Mouse (Mus musculus): ENCODE data around the gene C2cd4c. TPM values are rescaled to one million over a fixed set of nuclear protein-coding genes. Genes with fewer than 3 reads are reported as not detected.

The C2cd4c gene
- polyA plus RNA-seq, 1 experiment from 2014 or later: not detected

DNA sequence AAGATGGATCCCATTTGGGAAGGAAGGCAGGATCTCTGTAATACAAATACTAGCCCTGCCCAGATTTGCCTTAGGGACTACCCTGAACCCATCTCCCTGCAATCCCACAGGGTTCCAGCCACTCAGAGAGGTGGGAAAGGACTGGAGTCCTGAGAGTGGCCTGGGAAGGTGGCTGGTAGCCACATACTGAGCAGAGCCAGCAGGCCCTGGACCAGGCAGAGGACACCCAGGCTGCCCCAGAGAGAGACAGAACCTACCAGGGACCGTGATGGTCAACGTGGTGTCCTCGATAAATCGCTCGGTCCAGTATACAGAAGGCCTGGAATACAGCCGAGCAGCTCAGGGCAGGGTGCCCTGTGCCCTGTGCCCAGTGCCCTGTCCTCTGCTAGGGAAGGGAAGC, 28.7 kb downstream of the C2cd4c start:
- no peaks in the 10 kb centered on the region for H3K9me3 ChIP-seq
- H3K4me2 ChIP-seq (replicated peaks): no peak overlapping the region
- H3K4me3 ChIP-seq: no peak overlapping the region
- no peaks in the 10 kb centered on the region for H3K36me3 ChIP-seq
- no peak overlapping the region for H3K27ac ChIP-seq
- no peak for ATAC-seq (ENCODE audit: low FRiP score, low read depth)
- 88% methylated on average over 6 of the region's 6 CpGs for WGBS
- H3K4me1 ChIP-seq: no peaks in the 10 kb centered on the region
- no peak overlapping the region for H3K9ac ChIP-seq
- no peaks in the 10 kb centered on the region for H3K27me3 ChIP-seq (replicated peaks)

DNA sequence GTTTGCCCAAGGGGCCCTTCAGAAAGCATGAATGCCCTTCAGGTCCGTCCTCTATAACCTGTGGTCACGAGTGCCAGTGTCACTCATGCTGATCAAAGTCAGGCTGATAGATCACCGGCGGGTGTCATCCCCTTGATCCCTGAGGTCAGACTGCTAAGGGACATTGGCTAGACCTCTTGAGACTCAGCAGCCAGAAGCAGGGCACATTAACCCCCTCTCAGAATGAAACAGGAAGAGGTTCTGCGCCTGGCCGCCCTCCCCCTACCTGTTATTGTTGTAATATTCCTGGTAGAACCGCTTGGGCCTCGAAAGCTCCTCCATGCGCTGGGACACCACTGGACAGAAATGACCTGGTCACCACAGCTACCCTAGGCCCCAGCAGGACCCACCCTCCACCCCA, 29.4 kb downstream of the C2cd4c start:
- H3K4me3 ChIP-seq: no peak overlapping the region
- H3K9me3 ChIP-seq: no peaks in the 10 kb centered on the region
- H3K36me3 ChIP-seq: no peaks in the 10 kb centered on the region
- no peaks in the 10 kb centered on the region for H3K4me1 ChIP-seq
- WGBS: 90% methylated on average over 9 of the region's 9 CpGs
- H3K9ac ChIP-seq: no peak overlapping the region
- H3K27ac ChIP-seq: no peak overlapping the region
- no peaks in the 10 kb centered on the region for H3K27me3 ChIP-seq (replicated peaks)
- no peak overlapping the region for H3K4me2 ChIP-seq (replicated peaks)
- ATAC-seq (ENCODE audit: low FRiP score, low read depth): no peak

- ATAC-seq (ENCODE audit: low FRiP score, low read depth): no peak
- Histone ChIP-seq H3K4me1 (no peaks in the 10 kb centered on the region), H3K9ac (no peak overlapping the region), H3K27me3 (replicated peaks) (no peaks in the 10 kb centered on the region), H3K4me2 (replicated peaks) (no peak overlapping the region), H3K27ac (no peak overlapping the region), H3K36me3 (no peaks in the 10 kb centered on the region), H3K9me3 (no peaks in the 10 kb centered on the region), H3K4me3 (no peak overlapping the region)
- 68% methylated on average over 7 of the region's 7 CpGs for WGBS
Measured at GRCm38 (mm10) chr10:79584021-79584420, 29.8 kb downstream of the C2cd4c start.

DNA sequence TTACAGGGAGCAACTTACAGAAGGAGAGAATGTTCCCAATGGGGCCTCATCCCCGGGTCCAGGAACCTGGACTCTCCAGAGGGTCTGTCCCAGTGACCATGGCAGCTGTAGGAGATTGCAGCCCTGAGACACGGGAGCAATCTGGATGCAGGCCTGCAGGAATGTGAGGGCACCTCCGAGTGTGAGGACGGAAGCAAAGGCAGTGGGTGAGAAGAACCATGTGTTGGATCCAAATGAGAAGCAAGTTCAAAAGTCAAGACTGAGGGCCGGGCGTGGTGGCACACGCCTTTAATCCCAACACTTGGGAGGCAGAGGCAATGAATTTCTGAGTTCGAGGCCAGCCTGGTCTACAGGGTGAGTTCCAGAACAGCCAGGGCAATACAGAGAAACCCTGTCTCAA, 32.3 kb downstream of the C2cd4c start:
- H3K4me3 ChIP-seq: no peak overlapping the region
- WGBS: 88% methylated on average over 8 of the region's 8 CpGs
- no peaks in the 10 kb centered on the region for H3K4me1 ChIP-seq
- no peak overlapping the region for H3K9ac ChIP-seq
- H3K36me3 ChIP-seq: no peaks in the 10 kb centered on the region
- H3K4me2 ChIP-seq (replicated peaks): no peak overlapping the region
- no peak overlapping the region for H3K27ac ChIP-seq
- no peaks in the 10 kb centered on the region for H3K9me3 ChIP-seq
- H3K27me3 ChIP-seq (replicated peaks): no peaks in the 10 kb centered on the region
- ATAC-seq (ENCODE audit: low FRiP score, low read depth): no peak

DNA sequence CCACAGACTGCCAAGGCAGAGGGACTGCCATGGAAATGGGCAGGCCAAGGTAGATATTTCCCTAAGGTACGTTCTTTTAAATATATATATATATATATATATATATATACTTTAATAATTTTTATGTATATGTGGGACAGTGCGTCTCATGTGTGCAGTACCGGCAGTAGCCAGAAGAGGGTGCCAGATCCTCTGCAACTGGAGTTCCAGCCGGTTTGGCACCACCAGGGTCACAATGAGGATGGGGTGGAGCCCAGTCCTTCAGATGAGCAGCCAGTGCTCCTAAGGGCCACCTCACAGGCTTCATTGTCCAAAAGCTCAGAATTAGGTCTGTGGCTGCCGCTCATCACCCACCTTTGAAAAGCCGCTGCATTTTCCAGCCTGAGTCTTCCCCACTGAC, 33.0 kb downstream of the C2cd4c start:
- 36% methylated on average over 6 of the region's 6 CpGs for WGBS
- ATAC-seq (ENCODE audit: low FRiP score, low read depth): no peak
- no peak overlapping the region for H3K4me2 ChIP-seq (replicated peaks)

DNA sequence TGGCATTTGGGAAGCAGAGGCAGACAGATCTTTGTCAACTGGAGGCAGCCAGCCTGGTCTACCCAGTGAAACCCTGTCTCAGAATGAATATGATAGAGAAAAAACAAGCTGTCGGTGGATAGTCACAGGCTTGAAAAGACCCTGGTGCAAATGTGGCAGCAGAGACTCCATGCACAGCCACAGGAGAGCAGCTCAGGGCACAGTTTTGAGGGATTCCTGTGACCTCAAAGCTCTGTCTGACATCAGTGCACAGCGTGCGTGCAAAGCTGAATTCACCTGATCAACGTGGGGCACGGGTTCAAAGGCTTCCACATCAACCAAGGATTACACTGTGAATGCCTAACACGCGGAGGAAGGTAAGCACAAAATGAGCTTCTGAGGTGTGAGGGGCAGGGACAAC, 33.5 kb downstream of the C2cd4c start:
- whole genome bisulfite sequencing: 73% methylated on average over 7 of the region's 7 CpGs

More for the DNA sequence above, 33.0 kb downstream of the C2cd4c start:
- H3K9ac ChIP-seq: no peak overlapping the region
- no peaks in the 10 kb centered on the region for H3K9me3 ChIP-seq
- H3K4me1 ChIP-seq: no peaks in the 10 kb centered on the region
- no peaks in the 10 kb centered on the region for H3K27me3 ChIP-seq (replicated peaks)
- H3K27ac ChIP-seq: no peak overlapping the region
- H3K36me3 ChIP-seq: no peaks in the 10 kb centered on the region
- no peak overlapping the region for H3K4me3 ChIP-seq

DNA sequence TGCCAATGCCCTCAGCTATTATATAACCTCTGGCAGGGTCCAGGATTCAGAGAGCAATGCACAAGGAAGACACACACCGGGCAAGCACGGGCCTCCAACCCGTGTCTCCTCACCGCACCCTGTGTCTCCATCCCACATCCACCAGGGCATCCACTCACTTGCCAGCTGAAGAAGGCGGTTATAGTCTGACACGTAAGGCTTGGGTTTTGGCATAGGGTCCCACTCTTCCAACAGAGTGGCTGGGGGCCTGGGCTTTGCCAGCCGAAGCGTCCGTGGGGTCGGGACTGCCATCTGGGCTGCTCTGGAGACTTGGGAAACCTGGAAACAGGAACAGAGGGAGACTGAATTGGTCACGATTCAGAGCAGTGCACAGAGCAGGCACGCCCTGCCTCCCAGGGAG, 34.0 kb downstream of the C2cd4c start:
- no peak for ATAC-seq (ENCODE audit: low FRiP score, low read depth)
- H3K9ac ChIP-seq: no peak overlapping the region
- no peaks in the 10 kb centered on the region for H3K36me3 ChIP-seq
- no peaks in the 10 kb centered on the region for H3K27me3 ChIP-seq (replicated peaks)
- H3K4me2 ChIP-seq (replicated peaks): no peak overlapping the region
- H3K27ac ChIP-seq: no peak overlapping the region
- H3K4me1 ChIP-seq: no peaks in the 10 kb centered on the region
- no peak overlapping the region for H3K4me3 ChIP-seq
- no peaks in the 10 kb centered on the region for H3K9me3 ChIP-seq
- whole genome bisulfite sequencing: 81% methylated on average over 12 of the region's 12 CpGs

More for the DNA sequence above, 33.5 kb downstream of the C2cd4c start:
- H3K9ac ChIP-seq: no peak overlapping the region
- H3K36me3 ChIP-seq: no peaks in the 10 kb centered on the region
- H3K4me2 ChIP-seq (replicated peaks): no peak overlapping the region
- H3K4me1 ChIP-seq: no peaks in the 10 kb centered on the region
- no peaks in the 10 kb centered on the region for H3K9me3 ChIP-seq
- H3K27me3 ChIP-seq (replicated peaks): no peaks in the 10 kb centered on the region
- H3K27ac ChIP-seq: no peak overlapping the region
- no peak for ATAC-seq (ENCODE audit: low FRiP score, low read depth)
- no peak overlapping the region for H3K4me3 ChIP-seq

GRCm38 (mm10) chr10:79578891-79579290, 34.9 kb downstream of the C2cd4c start:
- Histone ChIP-seq H3K36me3 (no peaks in the 10 kb centered on the region), H3K27me3 (replicated peaks) (no peaks in the 10 kb centered on the region), H3K4me3 (no peak overlapping the region), H3K9ac (no peak overlapping the region), H3K4me2 (replicated peaks) (no peak overlapping the region), H3K9me3 (no peaks in the 10 kb centered on the region), H3K4me1 (no peaks in the 10 kb centered on the region), H3K27ac (no peak overlapping the region)
- ATAC-seq (ENCODE audit: low FRiP score, low read depth): no peak
- WGBS: 80% methylated on average over 7 of the region's 7 CpGs

DNA sequence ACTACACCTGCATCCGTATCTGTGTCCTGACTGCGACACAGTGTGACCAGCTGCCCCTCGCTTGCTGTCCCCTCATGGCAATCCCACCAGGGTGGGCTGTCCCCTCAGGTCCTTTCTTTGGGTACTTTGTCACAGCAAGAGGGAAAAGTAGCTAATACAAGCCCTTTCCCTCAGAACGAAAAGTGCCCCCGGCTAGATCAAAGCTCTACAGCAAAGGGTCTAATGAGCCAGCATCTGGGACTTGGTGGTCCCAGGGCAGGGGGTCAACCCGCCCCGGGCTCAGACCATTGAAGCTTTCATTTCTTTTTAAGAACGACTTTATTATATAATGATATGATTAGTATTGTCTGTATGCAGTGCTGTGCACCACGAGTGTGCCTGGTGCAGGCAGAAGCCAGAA, 35.5 kb downstream of the C2cd4c start:
- H3K9ac ChIP-seq: no peak overlapping the region
- WGBS: 55% methylated on average over 9 of the region's 9 CpGs
- H3K4me1 ChIP-seq: no peaks in the 10 kb centered on the region
- no peaks in the 10 kb centered on the region for H3K9me3 ChIP-seq
- H3K27me3 ChIP-seq (replicated peaks): no peaks in the 10 kb centered on the region
- H3K4me2 ChIP-seq (replicated peaks): no peak overlapping the region
- ATAC-seq (ENCODE audit: low FRiP score, low read depth): no peak
- no peak overlapping the region for H3K27ac ChIP-seq
- H3K36me3 ChIP-seq: no peaks in the 10 kb centered on the region
- no peak overlapping the region for H3K4me3 ChIP-seq

- Histone ChIP-seq H3K27ac (no peak overlapping the region), H3K9me3 (no peaks in the 10 kb centered on the region), H3K9ac (no peak overlapping the region), H3K27me3 (replicated peaks) (no peaks in the 10 kb centered on the region), H3K4me3 (no peak overlapping the region), H3K36me3 (no peaks in the 10 kb centered on the region), H3K4me2 (replicated peaks) (no peak overlapping the region), H3K4me1 (no peaks in the 10 kb centered on the region)
- WGBS: 73% methylated on average over 4 of the region's 4 CpGs
- ATAC-seq (ENCODE audit: low FRiP score, low read depth): no peak
Measured at GRCm38 (mm10) chr10:79577376-79577775, 36.4 kb downstream of the C2cd4c start.

DNA sequence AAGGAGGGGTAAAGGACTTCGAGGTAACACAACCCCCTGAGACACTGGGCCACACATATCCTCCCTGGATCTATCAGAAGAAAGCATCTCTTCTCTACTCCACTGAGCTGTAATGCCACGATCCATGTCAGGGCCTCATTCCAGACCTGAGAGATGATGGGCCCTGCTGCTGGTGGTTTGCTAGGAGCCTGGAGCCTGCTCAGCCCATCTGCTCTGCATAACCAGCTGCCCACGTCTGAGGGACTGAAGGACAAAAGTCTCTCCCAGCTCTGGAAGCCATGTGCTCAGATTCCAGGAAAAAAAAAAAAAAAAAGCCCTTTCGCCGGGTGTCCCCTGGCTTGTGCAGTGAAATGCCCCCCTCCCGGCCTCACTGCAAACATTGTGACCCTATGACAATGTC, 38.1 kb downstream of the C2cd4c start:
- no peaks in the 10 kb centered on the region for H3K36me3 ChIP-seq
- no peak overlapping the region for H3K4me3 ChIP-seq
- no peaks in the 10 kb centered on the region for H3K27me3 ChIP-seq (replicated peaks)
- no peaks in the 10 kb centered on the region for H3K9me3 ChIP-seq
- no peak for ATAC-seq (ENCODE audit: low FRiP score, low read depth)
- no peaks in the 10 kb centered on the region for H3K4me1 ChIP-seq
- no peak overlapping the region for H3K9ac ChIP-seq
- WGBS: 80% methylated on average over 6 of the region's 6 CpGs
- H3K27ac ChIP-seq: no peak overlapping the region
- H3K4me2 ChIP-seq (replicated peaks): no peak overlapping the region

DNA sequence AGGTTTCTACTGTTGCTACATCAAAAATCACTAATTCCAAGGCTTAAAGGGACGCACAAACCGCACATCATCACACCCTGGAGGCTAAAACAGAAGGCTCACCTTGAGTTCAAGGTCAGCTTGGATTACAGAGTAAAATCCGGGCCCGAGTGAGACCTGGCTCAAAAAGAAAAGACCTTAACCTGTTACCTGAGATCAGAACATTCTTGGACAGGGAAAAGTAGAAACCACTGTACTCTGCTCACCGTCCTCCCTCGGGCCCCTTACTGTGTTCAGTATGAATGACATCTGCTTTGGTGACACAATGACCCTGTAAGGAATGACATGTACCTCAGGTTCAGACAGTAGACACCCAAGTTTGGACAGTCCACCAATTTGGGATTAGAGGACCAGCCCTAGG, 39.0 kb downstream of the C2cd4c start:
- H3K27me3 ChIP-seq (replicated peaks): no peaks in the 10 kb centered on the region
- no peak for ATAC-seq (ENCODE audit: low FRiP score, low read depth)
- H3K36me3 ChIP-seq: no peaks in the 10 kb centered on the region
- no peak overlapping the region for H3K27ac ChIP-seq
- no peak overlapping the region for H3K4me3 ChIP-seq
- 91% methylated on average over 6 of the region's 6 CpGs for WGBS
- no peak overlapping the region for H3K4me2 ChIP-seq (replicated peaks)
- no peak overlapping the region for H3K9ac ChIP-seq
- no peaks in the 10 kb centered on the region for H3K9me3 ChIP-seq
- H3K4me1 ChIP-seq: no peaks in the 10 kb centered on the region

- Histone ChIP-seq H3K4me2 (replicated peaks) (no peak overlapping the region), H3K36me3 (no peaks in the 10 kb centered on the region), H3K27ac (no peak overlapping the region), H3K4me1 (no peaks in the 10 kb centered on the region), H3K9me3 (no peaks in the 10 kb centered on the region), H3K4me3 (no peak overlapping the region), H3K9ac (no peak overlapping the region), H3K27me3 (replicated peaks) (no peaks in the 10 kb centered on the region)
- ATAC-seq (ENCODE audit: low FRiP score, low read depth): no peak
- 85% methylated on average over 8 of the region's 8 CpGs for WGBS
Measured at GRCm38 (mm10) chr10:79574350-79574749, 39.5 kb downstream of the C2cd4c start.

All from neural tube, embryonic 12.5 days (tissue).